Mouse (Mus musculus) stomach, embryonic 14.5 days (tissue): Measurements from ENCODE around the gene Pram1. TPM values are rescaled to one million over a fixed set of nuclear protein-coding genes. Genes with fewer than 3 reads are reported as not detected.
"Not testable (repeated sequence)": the region's sequence is repeated elsewhere in the genome, so short reads cannot be mapped to it uniquely, and the experiment has no call there.

Experiments used
- ATAC-seq: fragments of 200-750 bp; cut with Nextera tagmentation; 2 replicates; pipeline ENCODE4 v1.8.0; 2017; ENCODE audit warnings: low read depth, moderate TSS enrichment; ENCODE audit not compliant: insufficient number of reproducible peaks, insufficient read depth, low FRiP score
- H3K27ac ChIP-seq: fragments of 300-500 bp; sonication (generic); 2 replicates; pipeline ENCODE4 v1.5.1; 2014; ENCODE audit warnings: mild to moderate bottlenecking, low read length, moderate library complexity, mixed read lengths
- H3K27me3 ChIP-seq: fragments of 300-500 bp; sonication (generic); 2 replicates; pipeline ENCODE4 v1.6.1; 2014; ENCODE audit warnings: low read length, control low read depth, mixed read lengths; ENCODE audit not compliant: control insufficient read depth, insufficient read depth
- H3K36me3 ChIP-seq: fragments of 300-500 bp; sonication (generic); 2 replicates; pipeline ENCODE4 v1.6.1; 2014; ENCODE audit warnings: mild to moderate bottlenecking, control low read depth, low read length, moderate library complexity, mixed read lengths; ENCODE audit not compliant: control insufficient read depth, insufficient read depth
- H3K4me1 ChIP-seq: fragments of 300-500 bp; sonication (generic); 2 replicates; pipeline ENCODE4 v1.6.1; 2014; ENCODE audit warnings: low read length, control low read depth, mixed read lengths; ENCODE audit not compliant: control insufficient read depth, insufficient read depth
- H3K4me2 ChIP-seq: fragments of 300-500 bp; sonication (generic); replicated peaks from 2 replicates; pipeline ENCODE4 v1.6.1; 2014; ENCODE audit warnings: low read depth, low read length, control low read depth
- H3K4me3 ChIP-seq: fragments of 300-500 bp; sonication (generic); 2 replicates; pipeline ENCODE4 v1.5.1; 2014; ENCODE audit warnings: low read depth, low read length, control low read depth
- H3K9ac ChIP-seq: fragments of 300-500 bp; sonication (generic); replicated peaks from 2 replicates; pipeline ENCODE4 v1.6.1; 2014; ENCODE audit warnings: low read depth, mild to moderate bottlenecking, control low read depth, low read length, moderate library complexity, mixed read lengths
- H3K9me3 ChIP-seq: fragments of 300-500 bp; sonication (generic); 2 replicates; pipeline ENCODE4 v1.6.1; 2016; ENCODE audit warnings: low read depth, low read length, control low read depth; ENCODE audit not compliant: control insufficient read depth
- WGBS: fragments of 180-500 bp; shearing (Covaris S2); extraction: QIAGEN DNeasy Blood & Tissue Kit; methylation state at CpG from one replicate; pipeline ENCODE4 v1.1.7; 2014; 5-methylcytosine and 5-hydroxymethylcytosine counted together
- polyA plus RNA-seq: library from polyadenylated mRNA; unstranded; fragments of >200 nt; fragmentation: Nextera tagmentation; extraction: Ambion mirVana; gene quantifications from 2 replicates; pipeline ENCODE4 v1.2.1, GENCODE M21; 2014

Gene Pram1
- polyA plus RNA-seq, 1 experiment from 2014 or later = 0.59 TPM

- not testable (repeated sequence) for H3K9me3 ChIP-seq, H3K4me3 ChIP-seq, ATAC-seq, H3K36me3 ChIP-seq, H3K27ac ChIP-seq, H3K27me3 ChIP-seq, H3K4me2 ChIP-seq, H3K4me1 ChIP-seq, H3K9ac ChIP-seq
- 89% methylated on average over 5 of the region's 5 CpGs for WGBS
These were observed 24.1 kb upstream of the Pram1 start for GRCm38 (mm10) chr17:33613726-33614125.

DNA sequence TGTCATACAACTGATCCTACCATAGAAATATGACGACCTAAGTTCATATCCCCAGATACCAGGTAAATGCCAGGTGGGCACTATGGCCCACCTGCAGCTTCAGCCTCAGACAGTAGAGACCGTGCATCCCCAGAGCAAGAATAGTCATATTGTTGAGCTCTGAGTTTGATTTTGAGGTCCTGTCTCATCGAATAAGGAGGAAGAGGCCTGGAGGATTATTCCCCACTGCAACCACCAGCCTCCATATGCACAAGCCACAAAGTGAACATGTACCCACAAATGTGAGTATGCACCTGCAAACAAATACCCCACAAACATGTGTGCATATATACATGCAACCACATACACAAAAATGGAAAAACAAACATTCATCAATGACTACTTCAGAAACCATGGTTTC is 10.6 kb upstream of the Pram1 start:
- H3K4me1 ChIP-seq = peaks cover 11% of the 10 kb centered on the region; the same call in 1 of the 2 replicates
- H3K4me3 ChIP-seq = no peak overlapping the region
- H3K27me3 ChIP-seq = no peaks in the 10 kb centered on the region
- no peak overlapping the region for H3K4me2 ChIP-seq
- no peak for ATAC-seq
- peaks cover 11% of the 10 kb centered on the region; the same call in 1 of the 2 replicates for H3K36me3 ChIP-seq
- H3K9ac ChIP-seq = no peak overlapping the region
- WGBS = 82% methylated on average over 3 of the region's 3 CpGs
- no peak overlapping the region for H3K27ac ChIP-seq
- H3K9me3 ChIP-seq = no peaks in the 10 kb centered on the region

- peak within 1 kb of the TSS; percentile 63 for H3K4me2 ChIP-seq
- H3K9ac ChIP-seq = peak within 1 kb of the TSS; percentile 60
- peaks cover 15% of the 10 kb centered on the region; the same call in 1 of the 2 replicates for H3K36me3 ChIP-seq
- H3K27ac ChIP-seq = peak within 1 kb of the TSS; percentile 98
- WGBS = 3% methylated on average over 30 of the region's 35 CpGs
- peak; percentile 96 for ATAC-seq
- H3K4me1 ChIP-seq = peaks cover 11% of the 10 kb centered on the region; the same call in 1 of the 2 replicates
- H3K27me3 ChIP-seq = no peaks in the 10 kb centered on the region
- no peaks in the 10 kb centered on the region for H3K9me3 ChIP-seq
- peak within 1 kb of the TSS; percentile 63 for H3K4me3 ChIP-seq
These were observed 9.0 kb upstream of the Pram1 start, which contains the start of gene Zfp414 for GRCm38 (mm10) chr17:33628621-33629486. Zfp414 (plus strand) TSS chr17:33629090.

GRCm38 (mm10) chr17:33629487-33630125 is 8.2 kb upstream of the Pram1 start:
- Histone ChIP-seq H3K4me3 (peak overlapping the region; percentile 63), H3K27me3 (no peaks in the 10 kb centered on the region), H3K9me3 (no peaks in the 10 kb centered on the region), H3K4me1 (peaks cover 11% of the 10 kb centered on the region; the same call in 1 of the 2 replicates), H3K4me2 (peak overlapping the region; percentile 63), H3K36me3 (peaks cover 15% of the 10 kb centered on the region; the same call in 1 of the 2 replicates), H3K9ac (peak overlapping the region; percentile 60; the same call in 1 of the 2 replicates), H3K27ac (peak overlapping the region; percentile 98)
- peak; percentile 21; the same call in 1 of the 2 replicates for ATAC-seq
- 63% methylated on average over 12 of the region's 12 CpGs for WGBS

- Histone ChIP-seq H3K36me3 (peaks cover 15% of the 10 kb centered on the region; the same call in 1 of the 2 replicates), H3K4me3 (no peak overlapping the region; the same call in 1 of the 2 replicates), H3K9me3 (no peaks in the 10 kb centered on the region), H3K9ac (no peak overlapping the region), H3K4me1 (peaks cover 11% of the 10 kb centered on the region; the same call in 1 of the 2 replicates), H3K27ac (no peak overlapping the region), H3K4me2 (peak overlapping the region; percentile 63; the same call in 1 of the 2 replicates), H3K27me3 (no peaks in the 10 kb centered on the region)
- 83% methylated on average over 13 of the region's 13 CpGs for WGBS
- ATAC-seq = no peak
These were observed 7.5 kb upstream of the Pram1 start for GRCm38 (mm10) chr17:33630171-33630895.

DNA sequence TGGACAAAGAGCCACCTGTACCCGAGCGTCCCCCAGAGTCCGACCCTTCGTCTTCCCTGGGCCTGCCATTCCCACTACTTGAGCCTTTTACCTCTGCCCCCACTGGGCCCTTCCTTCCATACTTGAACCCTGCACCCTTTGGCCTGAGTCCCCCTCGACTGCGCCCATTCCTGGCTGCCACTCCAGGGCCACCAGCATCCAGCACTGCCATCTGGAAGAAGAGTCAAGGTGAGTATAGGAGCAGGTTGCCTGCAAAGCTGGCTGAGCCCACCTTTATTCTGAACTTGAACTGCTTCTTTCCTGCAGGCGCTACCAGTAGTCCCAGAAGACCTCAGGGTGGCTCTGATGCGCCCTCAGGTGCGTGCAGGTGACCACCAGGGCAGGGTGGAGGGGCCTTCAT is 6.6 kb upstream of the Pram1 start:
- no peaks in the 10 kb centered on the region for H3K9me3 ChIP-seq
- no peaks in the 10 kb centered on the region for H3K27me3 ChIP-seq
- no peak overlapping the region for H3K9ac ChIP-seq
- 95% methylated on average over 9 of the region's 9 CpGs for WGBS
- ATAC-seq = no peak
- H3K27ac ChIP-seq = no peak overlapping the region
- H3K4me3 ChIP-seq = no peak overlapping the region
- peaks cover 15% of the 10 kb centered on the region; the same call in 1 of the 2 replicates for H3K36me3 ChIP-seq
- H3K4me1 ChIP-seq = peaks cover 11% of the 10 kb centered on the region; the same call in 1 of the 2 replicates
- no peak overlapping the region for H3K4me2 ChIP-seq

- no peak overlapping the region for H3K4me3 ChIP-seq
- H3K9me3 ChIP-seq = no peaks in the 10 kb centered on the region
- no peaks in the 10 kb centered on the region for H3K27me3 ChIP-seq
- no peak overlapping the region for H3K9ac ChIP-seq
- no peak overlapping the region for H3K4me2 ChIP-seq
- peaks cover 15% of the 10 kb centered on the region; the same call in 1 of the 2 replicates for H3K36me3 ChIP-seq
- no peak for ATAC-seq
- peaks cover 11% of the 10 kb centered on the region; the same call in 1 of the 2 replicates for H3K4me1 ChIP-seq
- 84% methylated on average over 5 of the region's 5 CpGs for WGBS
- H3K27ac ChIP-seq = no peak overlapping the region
These were observed 6.1 kb upstream of the Pram1 start for GRCm38 (mm10) chr17:33631796-33632195.

GRCm38 (mm10) chr17:33637038-33637437 is 818 bp upstream of the Pram1 start:
- 89% methylated on average over 2 of the region's 2 CpGs for WGBS
- ATAC-seq = no peak
- Histone ChIP-seq H3K27ac (no peak overlapping the region), H3K9ac (no peak overlapping the region), H3K4me3 (no peak overlapping the region), H3K27me3 (no peaks in the 10 kb centered on the region), H3K4me2 (no peak overlapping the region), H3K4me1 (no peaks in the 10 kb centered on the region), H3K36me3 (peaks cover 4% of the 10 kb centered on the region; the same call in 1 of the 2 replicates), H3K9me3 (no peaks in the 10 kb centered on the region)
